ENCODE assay signal across 11 mouse cellular contexts in the genomic region with DNA sequence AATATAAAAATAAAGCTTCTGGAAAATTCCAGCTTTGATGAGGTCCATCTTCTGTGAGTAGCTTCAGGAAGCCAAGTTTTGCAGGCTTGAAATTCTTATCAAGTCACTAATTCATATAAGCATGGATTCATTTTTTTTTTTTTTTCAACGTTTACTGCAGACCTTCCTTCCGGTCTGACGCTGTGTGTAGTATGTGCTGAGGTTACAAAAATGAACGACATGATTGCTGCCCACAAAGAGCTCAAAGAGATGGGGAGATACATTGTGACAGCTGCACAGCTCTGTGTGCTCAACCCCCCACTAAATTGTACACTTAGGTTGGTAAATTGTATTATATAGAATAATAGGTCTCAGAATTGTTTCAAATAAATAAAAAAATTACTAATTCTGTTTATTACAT. TPM values are rescaled to one million over a fixed set of nuclear protein-coding genes. Genes with fewer than 3 reads are reported as not detected.
DNase-seq lines count a peak whose midpoint lies in the region; ATAC-seq and TF ChIP-seq lines count a peak whose summit lies in the region.
"Had no signal": no experiment of that assay in that cellular context is flagged by ENCODE, and none has a peak within 500 bp of the region (broad histone marks: within the 10 kb centered on the region; RNA-seq: fewer than 3 reads in every experiment).

No protein-coding gene starts in this region.

- no peak overlapping the region for H3K4me3 ChIP-seq in heart, embryonic 13.5 days
- no peak overlapping the region for H3K4me3 ChIP-seq in lung, postnatal 0 days (ENCODE audit: low read depth, low read length)
- H3K4me3 ChIP-seq in liver, embryonic 12.5 days = no peak overlapping the region

- H3K36me3 ChIP-seq in heart, embryonic 13.5 days = peaks cover 9% of the 10 kb centered on the region
- no peaks in the 10 kb centered on the region for H3K36me3 ChIP-seq in lung, postnatal 0 days (ENCODE audit: insufficient read depth, low read length)
- H3K36me3 ChIP-seq in liver, embryonic 12.5 days = no peaks in the 10 kb centered on the region; the same call in 1 of the 2 replicates
- H3K36me3 ChIP-seq: embryonic facial prominence, embryonic 15.5 days had no signal

- ATAC-seq in heart, embryonic 13.5 days (ENCODE audit: extremely low read depth, insufficient number of reproducible peaks, low FRiP score, low TSS enrichment) = no peak
- ATAC-seq in lung, postnatal 0 days = no peak
- no peak for ATAC-seq in liver, embryonic 12.5 days

- H3K27ac ChIP-seq in heart, embryonic 13.5 days (replicated peaks) = no peak overlapping the region
- peak overlapping the region; percentile 90; the same call in 1 of the 2 replicates for H3K27ac ChIP-seq in lung, postnatal 0 days (ENCODE audit: low read length)
- no peak overlapping the region for H3K27ac ChIP-seq in liver, embryonic 12.5 days

- DNase-seq in heart, postnatal 10 days = no peak
- DNase-seq in lung, postnatal 0 days (ENCODE audit: low spot score) = peak; percentile 23
- no peak for DNase-seq in lung, postnatal 14 days
- peak; percentile 39 for DNase-seq in thymus, postnatal 25 days
- no peak for DNase-seq in cerebellum, adult 18-20 months
- DNase-seq in spleen, adult 18-20 months = no peak
- DNase-seq: kidney, adult 18-20 months; layer of hippocampus, postnatal 36 days had no signal

- 72% methylated on average over 4 of the region's 4 CpGs for WGBS in heart, embryonic 13.5 days
- 11% methylated on average over 4 of the region's 4 CpGs for WGBS in lung, postnatal 0 days
- 21% methylated on average over 4 of the region's 4 CpGs for WGBS in liver, embryonic 12.5 days (ENCODE audit: insufficient replicate concordance)

- peaks cover 30% of the 10 kb centered on the region for H3K4me1 ChIP-seq in heart, embryonic 13.5 days
- H3K4me1 ChIP-seq in lung, postnatal 0 days (ENCODE audit: insufficient read depth, low read depth, low read length) = peaks cover 10% of the 10 kb centered on the region; the same call in 1 of the 2 replicates
- H3K4me1 ChIP-seq in liver, embryonic 12.5 days = peaks cover 23% of the 10 kb centered on the region

- TF ChIP-seq EP300 in lung, postnatal 0 days (IDR thresholded peaks at IDR 0.05) = no peak

- TF ChIP-seq CTCF in lung, postnatal 0 days (IDR thresholded peaks at IDR 0.05) = no peak

- intact Hi-C loops in heart, postnatal 10 days (cut with DNase I) = no loop called here

- H3K27me3 ChIP-seq in heart, embryonic 13.5 days (replicated peaks) = no peaks in the 10 kb centered on the region
- H3K27me3 ChIP-seq in lung, postnatal 0 days (replicated peaks; ENCODE audit: insufficient read depth, low read length) = no peaks in the 10 kb centered on the region
- no peaks in the 10 kb centered on the region for H3K27me3 ChIP-seq in liver, embryonic 12.5 days (replicated peaks)
- H3K27me3 ChIP-seq: embryonic facial prominence, embryonic 15.5 days had no signal

- no peaks in the 10 kb centered on the region for H3K9me3 ChIP-seq in heart, embryonic 13.5 days
- no peaks in the 10 kb centered on the region for H3K9me3 ChIP-seq in lung, postnatal 0 days (ENCODE audit: low read length)
- H3K9me3 ChIP-seq in liver, embryonic 12.5 days (replicated peaks) = no peaks in the 10 kb centered on the region
- H3K9me3 ChIP-seq: embryonic facial prominence, embryonic 15.5 days had no signal

- peak overlapping the region; percentile 89 for H3K4me2 ChIP-seq in heart, embryonic 13.5 days
- peak overlapping the region; percentile 76 for H3K4me2 ChIP-seq in lung, postnatal 0 days (replicated peaks; ENCODE audit: low read depth, low read length)
- H3K4me2 ChIP-seq in liver, embryonic 12.5 days = peak overlapping the region; percentile 86

- H3K9ac ChIP-seq in heart, embryonic 13.5 days = no peak overlapping the region
- no peak overlapping the region for H3K9ac ChIP-seq in lung, postnatal 0 days (replicated peaks; ENCODE audit: low read depth)
- H3K9ac ChIP-seq in liver, embryonic 12.5 days = no peak overlapping the region

RNA-seq across cellular contexts. Expression of a gene that starts 0.8 kb away (rescaled TPM):
- polyA plus RNA-seq in heart, embryonic 13.5 days (2015; fragmentation: Nextera tagmentation; extraction: Ambion mirVana) = 18.7 and 20.4 TPM in 2 replicates
- 10 to 100 TPM; 25.1 to 27.0 TPM for total RNA-seq in heart, postnatal 10 days (2021)
- polyA plus RNA-seq in lung, postnatal 0 days (2015; fragmentation: Nextera tagmentation; extraction: Ambion mirVana) = 10.9 and 11.5 TPM in 2 replicates
- polyA plus RNA-seq in liver, embryonic 12.5 days (2016; fragmentation: Nextera tagmentation; extraction: Ambion mirVana) = 22.3 and 23.6 TPM in 2 replicates

RNA-seq across cellular contexts. Expression of a gene that starts 44.6 kb away (rescaled TPM):
- 11.5 and 13.3 TPM in 2 replicates for polyA plus RNA-seq in heart, embryonic 13.5 days (2015; fragmentation: Nextera tagmentation; extraction: Ambion mirVana)
- total RNA-seq in heart, postnatal 10 days (2021) = 100 to 1,000 TPM in 1 of 2 experiments, 10 to 100 TPM in 1; 74.8 to 102 TPM
- 29.5 and 30.6 TPM in 2 replicates for polyA plus RNA-seq in lung, postnatal 0 days (2015; fragmentation: Nextera tagmentation; extraction: Ambion mirVana)
- polyA plus RNA-seq in liver, embryonic 12.5 days (2016; fragmentation: Nextera tagmentation; extraction: Ambion mirVana) = 9.1 and 12.1 TPM in 2 replicates

Comparison
In these comparisons a context has a peak if more than half of its experiments do, and no peak if none do; other contexts are left out.
1. DNase-seq: peak in lung, postnatal 0 days (single experiment) and thymus, postnatal 25 days (single experiment); none in heart, postnatal 10 days (0 of 2), lung, postnatal 14 days (single experiment), cerebellum, adult 18-20 months (0 of 2) and spleen, adult 18-20 months (0 of 2).
2. Peak in every context shown above with its lines, with median percentiles within 50 percentile points of each other: H3K4me2 ChIP-seq.